Mouse (Mus musculus) liver, adult 2 months (tissue): Measurements from ENCODE around the gene Hepacam2. TPM values are rescaled to one million over a fixed set of nuclear protein-coding genes. Genes with fewer than 3 reads are reported as not detected.
A peak's percentile ranks its signal among the peaks of the same experiment; 100 is the strongest.

Experiments
- DNase-seq: peaks from one replicate; pipeline ENCODE4 v3.0.0-alpha.2; 2011; ENCODE audit warnings: low read depth, low spot score; ENCODE audit errors: extremely low read depth
- H3K27ac ChIP-seq: fragments of 200-500 bp; replicated peaks from 2 replicates; pipeline ENCODE4 v1.5.1; 2012; ENCODE audit warnings: low read depth, mild to moderate bottlenecking, control low read depth, inconsistent platforms, low read length; ENCODE audit not compliant: insufficient read depth
- H3K27me3 ChIP-seq: fragments of 200-500 bp; 2 replicates; pipeline ENCODE4 v1.6.1; 2012; ENCODE audit warnings: mild to moderate bottlenecking, moderate library complexity, low read length, inconsistent platforms; ENCODE audit not compliant: control insufficient read depth, insufficient read depth
- H3K36me3 ChIP-seq: fragments of 200-500 bp; 2 replicates; pipeline ENCODE4 v1.6.1; 2012; ENCODE audit warnings: low read length, inconsistent platforms; ENCODE audit not compliant: control insufficient read depth, insufficient read depth
- H3K4me1 ChIP-seq: fragments of 200-500 bp; 2 replicates; pipeline ENCODE4 v1.6.1; 2011; ENCODE audit warnings: low read length; ENCODE audit not compliant: control insufficient read depth, insufficient read depth
- H3K4me3 ChIP-seq: fragments of 200-500 bp; 2 replicates; pipeline ENCODE4 v1.5.1; 2011; ENCODE audit warnings: low read depth, mild to moderate bottlenecking, control low read depth, low read length, moderate library complexity; ENCODE audit not compliant: insufficient read depth
- H3K79me2 ChIP-seq: fragments of 200-500 bp; 2 replicates; pipeline ENCODE4 v1.6.1; 2012; ENCODE audit warnings: inconsistent platforms, mild to moderate bottlenecking, low read length, moderate library complexity; ENCODE audit not compliant: control insufficient read depth, insufficient read depth
- H3K9ac ChIP-seq: fragments of 200-500 bp; 2 replicates; pipeline ENCODE4 v1.6.1; 2012; ENCODE audit warnings: low read depth, mild to moderate bottlenecking, control low read depth, inconsistent platforms, low read length
- CTCF ChIP-seq: fragments of 200-500 bp; IDR thresholded peaks from 2 replicates; pipeline ENCODE4 v1.5.1; 2011; ENCODE audit warnings: low read depth, low read length, control low read depth
- POLR2A ChIP-seq: fragments of 200-500 bp; IDR thresholded peaks from 2 replicates; pipeline ENCODE4 v1.6.1; 2011; ENCODE audit warnings: low read length, control low read depth; ENCODE audit not compliant: insufficient read depth; ENCODE audit errors: extremely low read depth
- WGBS: fragments of 180-500 bp; shearing (Covaris S2); methylation state at CpG from one replicate; pipeline ENCODE4 v1.1.7; 2018; 5-methylcytosine and 5-hydroxymethylcytosine counted together
- polyA plus RNA-seq: library from polyadenylated mRNA; depleted of rRNA; stranded (reverse); fragments of >200 nt; gene quantifications from 2 replicates; pipeline ENCODE4 v1.2.3, GENCODE M21; 2012
- total RNA-seq: library from RNA; depleted of rRNA; stranded (reverse); fragments of >200 nt; gene quantifications from 2 replicates; pipeline ENCODE4 v1.2.3, GENCODE M21; 2014

The Hepacam2 gene
- total and polyA plus RNA-seq, 2 experiments = 0.07 to 0.55 TPM

DNA sequence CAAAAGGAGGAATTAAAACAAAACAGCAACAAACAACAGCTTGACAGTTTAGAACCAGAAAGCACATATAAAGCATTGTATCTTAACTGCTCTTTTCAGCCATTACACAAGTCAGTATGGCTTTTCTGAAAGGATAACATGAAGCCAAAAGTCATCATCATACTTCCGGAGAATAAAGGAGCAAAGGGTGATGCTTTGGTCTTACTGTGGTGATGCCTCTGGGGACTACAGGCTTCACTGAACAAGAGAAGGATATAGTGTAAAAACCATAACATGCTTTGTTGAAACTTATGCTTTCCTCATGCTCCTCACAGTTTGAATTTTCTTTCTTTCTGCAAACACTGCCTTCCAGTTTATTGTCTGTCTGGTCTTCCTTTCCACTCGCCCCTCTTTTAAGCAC, 34.5 kb downstream of the Hepacam2 start:
- Histone ChIP-seq H3K79me2 (no peaks in the 10 kb centered on the region), H3K9ac (no peak overlapping the region), H3K4me3 (no peak overlapping the region), H3K4me1 (no peaks in the 10 kb centered on the region; the same call in 1 of the 2 replicates), H3K27me3 (no peaks in the 10 kb centered on the region), H3K36me3 (no peaks in the 10 kb centered on the region), H3K27ac (no peak overlapping the region)
- TF ChIP-seq CTCF (no peak), POLR2A (no peak)
- no peak for DNase-seq
- 85% methylated on average over 2 of the region's 2 CpGs for WGBS

DNA sequence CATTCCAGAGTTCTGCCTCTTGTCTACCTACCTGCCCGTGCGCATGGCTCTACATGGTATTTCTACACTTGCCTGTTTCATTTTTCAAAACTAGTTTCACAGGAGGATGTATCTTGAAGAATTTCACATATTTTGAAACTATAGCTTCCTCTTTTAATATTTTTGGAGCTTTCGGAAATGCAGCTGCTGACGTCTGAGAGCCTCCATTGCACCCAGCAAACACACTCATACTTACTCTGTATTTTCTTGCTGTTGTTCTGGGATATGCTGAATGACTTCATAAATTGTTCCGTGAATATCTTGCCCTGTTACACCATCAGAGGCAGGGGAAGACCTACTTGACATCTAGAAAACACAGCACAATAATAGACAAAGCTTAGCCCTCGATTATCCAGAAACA, 35.1 kb downstream of the Hepacam2 start:
- Histone ChIP-seq H3K9ac (no peak overlapping the region), H3K4me3 (no peak overlapping the region), H3K36me3 (no peaks in the 10 kb centered on the region), H3K79me2 (no peaks in the 10 kb centered on the region), H3K27ac (no peak overlapping the region), H3K4me1 (no peaks in the 10 kb centered on the region; the same call in 1 of the 2 replicates), H3K27me3 (no peaks in the 10 kb centered on the region)
- WGBS = 81% methylated on average over 6 of the region's 6 CpGs
- DNase-seq = peak; percentile 10
- TF ChIP-seq CTCF = no peak
- TF ChIP-seq POLR2A = no peak

DNA sequence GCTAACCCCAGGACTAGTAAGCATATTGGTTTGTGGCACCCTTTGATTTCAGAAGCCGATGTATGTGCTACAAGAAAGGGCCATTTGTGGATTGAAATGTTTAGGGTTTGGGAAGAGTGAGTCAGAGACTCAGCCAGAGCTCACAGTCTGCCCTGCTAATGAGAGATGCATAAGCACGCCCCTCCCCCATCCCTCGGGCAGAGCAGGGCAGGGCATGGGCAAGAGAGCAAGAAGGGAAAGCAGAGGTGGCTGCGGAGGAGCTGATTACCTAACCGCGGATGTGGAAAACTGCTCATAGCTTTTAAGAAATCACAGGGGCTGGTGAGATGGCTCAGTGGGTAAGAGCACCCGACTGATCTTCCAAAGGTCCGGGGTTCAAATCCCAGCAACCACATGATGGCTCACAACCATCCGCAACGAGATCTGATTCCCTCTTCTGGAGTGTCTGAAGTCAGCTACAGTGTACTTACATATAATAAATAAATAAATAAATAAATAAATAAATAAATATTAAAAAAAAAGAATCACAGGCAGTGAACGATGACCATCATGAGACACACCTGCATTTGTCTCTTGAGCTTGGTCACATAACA, 42.1 kb downstream of the Hepacam2 start:
- Histone ChIP-seq H3K79me2 (no peaks in the 10 kb centered on the region), H3K9ac (no peak overlapping the region), H3K36me3 (no peaks in the 10 kb centered on the region), H3K4me3 (no peak overlapping the region), H3K27ac (no peak overlapping the region), H3K27me3 (no peaks in the 10 kb centered on the region), H3K4me1 (no peaks in the 10 kb centered on the region)
- WGBS = 78% methylated on average over 11 of the region's 11 CpGs
- no peak for TF ChIP-seq CTCF
- no peak for TF ChIP-seq POLR2A
- no peak for DNase-seq

DNA sequence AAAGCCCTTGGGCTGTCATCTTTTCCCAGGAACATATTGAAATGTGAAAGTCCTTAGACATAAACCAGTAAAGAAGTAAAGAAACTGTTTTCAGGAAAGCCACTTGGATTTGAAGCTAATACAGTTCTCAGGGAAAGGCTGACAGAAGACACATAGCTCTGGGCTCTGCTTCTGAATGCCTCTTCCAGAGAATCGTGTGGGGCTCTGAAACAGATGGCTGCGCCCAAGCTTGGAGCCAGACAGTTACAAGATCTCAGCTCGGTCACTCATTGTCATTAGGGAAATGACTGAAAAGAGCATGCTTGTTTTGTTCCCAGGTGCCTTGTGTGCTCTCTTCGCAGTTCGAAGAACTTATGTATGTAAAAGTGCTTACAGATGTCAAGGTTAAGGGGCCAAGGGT, 43.7 kb downstream of the Hepacam2 start:
- TF ChIP-seq POLR2A (no peak), CTCF (no peak)
- H3K4me1 ChIP-seq = no peaks in the 10 kb centered on the region
- H3K27ac ChIP-seq = no peak overlapping the region
- no peaks in the 10 kb centered on the region for H3K36me3 ChIP-seq
- H3K9ac ChIP-seq = no peak overlapping the region
- WGBS = 63% methylated on average over 5 of the region's 5 CpGs
- no peak overlapping the region for H3K4me3 ChIP-seq
- H3K27me3 ChIP-seq = no peaks in the 10 kb centered on the region
- H3K79me2 ChIP-seq = no peaks in the 10 kb centered on the region
- no peak for DNase-seq

DNA sequence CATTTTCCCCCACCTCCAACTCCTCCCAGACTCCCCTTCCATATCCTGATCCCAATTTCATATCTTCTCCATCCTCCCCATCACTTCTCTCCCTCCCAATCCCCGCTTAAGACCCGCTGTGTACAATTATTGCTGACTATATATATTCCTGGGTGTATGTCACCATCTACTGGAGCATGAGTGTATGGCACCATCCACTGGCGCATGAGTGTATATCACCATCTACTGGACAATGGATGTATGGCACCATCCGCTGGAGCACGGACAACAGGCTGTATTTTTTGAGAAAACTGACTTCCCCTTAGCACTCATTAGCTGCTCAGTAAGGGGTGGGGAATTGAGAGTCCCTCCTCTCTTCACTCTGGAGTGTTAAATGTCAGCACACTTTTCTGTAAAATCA, 50.7 kb downstream of the Hepacam2 start:
- WGBS = 1% methylated on average over 5 of the region's 5 CpGs
- H3K36me3 ChIP-seq = no peaks in the 10 kb centered on the region
- H3K4me3 ChIP-seq = no peak overlapping the region
- no peaks in the 10 kb centered on the region for H3K27me3 ChIP-seq
- DNase-seq = peak; percentile 60
- TF ChIP-seq POLR2A (no peak), CTCF (peak; percentile 85)
- no peak overlapping the region for H3K9ac ChIP-seq
- no peak overlapping the region for H3K27ac ChIP-seq
- no peaks in the 10 kb centered on the region for H3K4me1 ChIP-seq
- H3K79me2 ChIP-seq = no peaks in the 10 kb centered on the region

DNA sequence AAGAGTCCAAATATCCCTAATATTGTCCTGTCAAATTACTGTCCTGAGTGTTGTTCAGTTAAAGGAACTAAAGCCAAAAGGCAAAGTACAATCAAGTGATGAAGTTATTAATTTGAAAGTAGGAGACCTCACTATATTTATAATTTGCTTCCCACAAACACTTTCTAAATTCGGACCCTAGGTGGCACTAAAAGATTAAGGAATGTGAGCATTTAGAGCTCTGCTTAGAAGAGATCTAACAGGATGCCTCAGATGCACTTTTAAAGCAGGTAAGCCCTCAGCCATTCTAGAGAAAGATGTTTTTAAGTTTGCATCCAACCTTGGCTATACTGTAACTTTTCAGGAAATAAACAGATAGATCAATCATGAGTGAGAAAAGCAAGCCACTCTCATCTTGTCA, 54.2 kb downstream of the Hepacam2 start:
- TF ChIP-seq POLR2A (no peak), CTCF (no peak)
- WGBS = 18% methylated on average over 1 of the region's 1 CpGs
- Histone ChIP-seq H3K27ac (no peak overlapping the region), H3K27me3 (no peaks in the 10 kb centered on the region), H3K36me3 (no peaks in the 10 kb centered on the region), H3K79me2 (no peaks in the 10 kb centered on the region), H3K4me3 (no peak overlapping the region), H3K4me1 (no peaks in the 10 kb centered on the region), H3K9ac (no peak overlapping the region)
- no peak for DNase-seq
